Mouse (Mus musculus): Measurements from ENCODE around the gene Sp4.

The Sp4 gene

DNA sequence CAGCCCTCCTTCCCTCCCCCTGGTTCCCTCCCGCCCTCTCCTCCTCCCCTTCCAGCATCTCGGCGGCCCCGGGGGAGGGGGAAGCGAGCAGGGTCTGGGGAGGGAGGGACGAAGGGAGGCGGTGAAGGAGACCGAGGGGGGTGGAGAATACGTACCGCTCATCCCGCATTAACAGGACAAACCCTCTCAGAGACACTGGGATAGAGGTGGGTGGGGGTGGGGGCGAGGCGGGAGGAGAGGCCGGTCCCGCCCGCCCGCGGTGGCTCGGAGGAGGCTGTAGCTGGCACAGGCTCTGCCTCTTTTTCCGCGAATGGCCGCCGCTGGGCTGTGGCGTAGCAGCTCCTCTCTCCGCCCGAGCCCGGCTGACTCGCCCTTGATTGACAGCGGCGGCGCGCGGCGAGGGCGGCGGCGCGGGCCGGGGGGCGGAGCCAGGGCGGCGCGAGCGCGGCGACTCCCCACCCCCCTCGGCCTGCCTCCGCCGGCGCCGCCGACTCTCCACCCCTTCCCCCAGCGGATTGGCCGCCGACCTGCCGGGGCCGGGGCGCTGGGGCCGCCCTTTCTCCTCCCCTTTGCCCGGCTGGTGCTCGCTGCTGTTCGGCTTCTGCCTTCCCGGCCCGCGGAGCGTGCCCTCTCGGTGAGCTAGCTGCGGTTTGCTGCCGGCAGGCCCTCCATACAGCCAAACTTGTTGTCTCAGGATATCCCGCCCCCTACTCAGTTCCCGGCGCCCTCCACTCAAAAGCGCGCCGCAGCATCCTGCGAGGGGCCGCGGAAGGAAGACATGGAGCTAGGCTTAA is at the start of gene Sp4:
Gene Sp4, minus strand, starts transcription at position 369 of the 794 bp plus-strand sequence.
- DNase-seq (ENCODE audit: low spot score in 2 of 2), result peak; percentile 89 to 93

DNA sequence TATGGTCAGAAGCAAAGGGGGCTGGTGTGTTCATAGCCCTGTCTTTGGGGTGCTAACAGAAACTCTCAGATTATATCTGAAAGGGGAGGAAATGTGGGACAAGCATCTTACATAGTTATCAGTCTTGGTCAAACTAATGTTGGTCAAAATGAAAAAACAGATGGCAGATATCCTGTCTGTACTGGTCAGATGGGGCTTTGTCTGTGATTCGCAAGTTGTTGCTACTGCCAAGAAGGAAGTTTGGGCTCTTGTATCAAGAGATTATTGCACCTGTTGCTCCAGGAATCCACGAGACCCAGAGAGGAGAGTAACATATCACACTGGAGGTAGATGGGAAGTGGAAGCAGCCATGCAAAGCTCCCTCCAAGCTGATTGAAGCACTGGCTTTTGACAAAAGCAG is 37.9 kb upstream of the Sp4 start:
- no peak for DNase-seq (ENCODE audit: low spot score in 2 of 2)

DNA sequence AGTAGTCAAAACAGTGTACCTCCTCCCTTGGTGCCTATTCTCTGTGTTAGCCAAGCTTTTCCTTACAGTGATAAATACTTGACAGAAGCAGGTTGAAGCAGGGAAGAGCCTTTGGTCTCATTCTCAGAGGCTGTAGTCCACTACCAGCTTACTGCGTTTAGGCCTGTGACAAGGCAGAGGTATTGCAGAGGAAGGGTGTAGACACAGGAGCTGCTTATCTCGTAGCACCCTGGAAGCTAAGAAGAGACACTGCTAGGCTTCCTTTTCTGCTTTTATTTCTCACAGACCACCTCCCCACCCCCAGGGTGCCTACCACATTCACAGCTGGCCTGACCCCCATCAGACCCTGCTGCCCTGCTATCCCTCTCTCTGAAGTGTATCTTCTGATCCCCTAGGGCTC is 37.0 kb upstream of the Sp4 start:
- DNase-seq (ENCODE audit: low spot score in 2 of 2), result no peak

DNA sequence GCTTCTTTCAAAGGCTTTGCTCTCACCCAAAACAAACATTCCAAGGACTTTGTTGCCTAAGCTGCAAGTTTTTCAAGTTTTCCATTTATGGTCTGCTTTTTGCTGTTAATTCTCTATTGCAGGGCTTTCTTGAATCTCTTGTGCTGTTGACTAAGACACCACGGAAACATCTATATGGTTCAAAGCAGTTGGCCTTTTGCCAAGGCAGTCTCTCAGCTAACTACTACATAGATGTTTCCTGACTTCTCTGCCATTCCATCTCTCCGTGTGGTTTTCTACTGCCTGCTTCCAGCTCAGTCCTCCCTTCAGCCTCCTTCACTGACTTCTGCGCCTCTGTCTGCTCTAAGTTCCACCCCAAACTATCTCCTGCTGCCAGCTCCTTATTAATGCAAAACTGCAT is 36.1 kb upstream of the Sp4 start:
- DNase-seq (ENCODE audit: low spot score in 2 of 2), result no peak

DNA sequence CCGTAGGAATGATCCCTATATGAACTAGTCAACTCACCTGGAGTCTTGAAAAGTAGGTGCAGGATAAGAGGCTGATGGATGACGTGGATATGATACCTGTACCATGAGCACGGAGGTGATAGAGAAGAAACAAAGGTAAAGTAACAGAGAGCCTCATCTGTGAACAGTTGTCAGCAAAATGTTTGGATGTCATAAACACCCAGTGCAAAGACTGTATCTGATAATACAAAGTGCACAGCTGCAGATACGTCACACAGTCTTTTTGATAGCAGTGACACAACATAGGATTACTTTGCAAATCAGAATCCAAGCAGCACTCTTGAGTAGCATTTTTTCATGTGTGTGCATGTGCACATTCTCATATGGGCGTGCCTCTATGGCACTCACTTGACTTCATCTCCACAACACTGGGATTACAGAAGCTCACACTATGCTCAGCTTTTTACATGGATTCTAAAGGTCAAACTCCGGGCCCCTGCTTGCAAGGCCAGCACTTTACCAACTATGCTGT is 27.6 kb upstream of the Sp4 start:
- no peak for DNase-seq (ENCODE audit: low spot score in 2 of 2)

DNA sequence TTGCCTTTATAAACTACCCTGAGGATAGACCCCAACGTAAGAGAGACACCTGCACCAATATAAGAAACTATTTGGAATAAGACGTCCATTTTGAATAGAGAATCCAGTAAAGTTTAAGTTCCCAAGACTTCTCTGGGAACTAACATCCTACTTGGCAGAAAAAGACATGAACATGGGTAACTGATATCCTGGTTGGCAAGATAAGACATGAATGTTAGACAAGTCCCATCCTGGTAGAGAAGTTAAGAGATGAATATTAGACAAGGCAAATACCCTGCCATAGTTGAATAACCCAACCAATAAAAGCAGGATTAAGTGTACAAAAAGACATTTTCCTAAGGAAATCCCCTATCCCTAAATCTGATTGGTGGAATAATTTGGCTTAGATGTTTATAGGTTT is 26.3 kb upstream of the Sp4 start:
- no peak for DNase-seq (ENCODE audit: low spot score in 2 of 2)

DNA sequence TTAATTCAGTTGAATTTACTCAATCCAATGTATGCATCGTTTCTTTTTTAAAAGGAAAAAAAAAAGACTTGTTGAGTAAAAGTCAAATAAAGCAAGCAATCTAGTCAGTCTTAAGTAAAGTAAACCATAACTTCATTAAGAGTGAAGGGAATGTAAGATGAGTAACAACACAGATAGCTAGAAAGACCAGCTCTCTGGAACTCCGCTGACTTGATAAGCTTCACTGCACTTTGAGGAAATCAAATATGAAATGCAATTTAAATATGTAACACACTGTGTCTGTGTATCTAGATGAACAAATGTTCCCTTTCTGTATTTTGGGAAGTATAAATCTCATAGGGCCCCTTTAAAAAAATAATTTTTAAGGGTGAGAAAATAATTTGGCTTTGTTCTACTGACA is 24.9 kb upstream of the Sp4 start:
- DNase-seq (ENCODE audit: low spot score in 2 of 2), result no peak

DNA sequence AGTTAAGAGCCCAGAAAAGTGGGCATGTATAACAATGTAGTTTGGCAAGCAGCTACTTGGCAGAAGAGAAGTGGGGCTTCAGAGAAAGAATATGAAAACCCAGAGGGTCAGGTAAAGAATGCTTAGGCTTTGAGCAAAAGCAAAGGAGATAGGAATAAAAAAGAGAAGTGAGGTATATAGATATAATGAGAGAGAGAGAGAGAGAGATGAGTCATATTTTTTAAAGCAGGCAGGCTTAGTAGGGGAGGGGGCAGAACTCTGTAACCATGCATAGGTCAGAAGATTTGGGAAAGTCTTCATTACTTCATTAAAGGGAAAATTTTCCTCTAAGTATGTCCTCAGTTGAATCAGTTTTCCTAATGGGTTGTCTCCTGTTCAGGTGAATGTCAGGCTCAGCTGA is 18.8 kb upstream of the Sp4 start:
- no peak for DNase-seq (ENCODE audit: low spot score in 2 of 2)

DNA sequence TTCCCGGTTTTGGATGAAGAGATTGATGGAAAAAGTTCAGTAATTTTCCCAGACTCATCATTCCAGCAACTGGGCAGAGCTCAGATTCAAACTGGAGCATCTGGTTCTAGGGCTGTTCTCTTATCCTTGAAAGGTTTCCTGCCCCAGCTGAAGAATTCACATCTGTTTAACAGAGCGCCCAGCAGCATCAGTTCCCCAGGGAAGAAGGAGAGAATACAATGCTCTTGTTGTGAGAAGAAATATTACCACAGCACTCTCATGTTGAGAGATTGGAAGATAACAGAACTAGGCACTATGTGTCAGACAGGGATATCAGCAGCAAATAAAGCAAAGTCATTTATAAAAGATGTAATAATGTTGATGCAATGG is 13.2 kb upstream of the Sp4 start:
- DNase-seq (ENCODE audit: low spot score in 2 of 2), result no peak

DNA sequence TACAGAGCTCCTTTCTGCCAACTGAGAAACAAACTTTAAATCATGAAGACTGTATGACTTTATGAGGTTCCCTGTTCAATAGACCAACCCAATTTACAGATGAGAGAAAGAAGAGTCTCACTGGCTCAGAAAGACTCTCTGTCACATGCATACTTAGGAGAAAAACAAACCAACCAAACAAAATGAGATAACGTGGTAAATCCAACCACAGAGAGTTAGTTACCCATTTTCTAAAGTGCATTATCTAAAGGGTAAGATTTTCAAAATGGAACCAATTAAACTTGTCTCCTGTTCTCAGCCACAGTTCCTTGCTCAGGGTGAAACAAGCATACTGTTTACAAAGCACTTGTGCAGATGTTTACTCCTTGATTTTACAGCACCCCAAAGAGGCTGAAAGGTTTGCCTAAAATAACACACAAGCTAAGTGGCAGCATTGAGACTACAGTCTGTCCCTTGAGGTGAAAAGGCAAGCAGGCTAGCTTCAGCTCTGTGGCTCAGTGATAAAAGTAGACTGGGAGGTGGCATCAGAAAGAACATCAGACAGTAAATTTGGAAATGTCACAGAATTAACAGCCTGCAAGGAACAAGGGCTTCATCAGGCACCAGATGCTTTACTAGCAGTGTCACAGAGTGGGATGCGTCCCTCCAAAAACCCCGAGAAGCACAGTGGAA is 12.7 kb upstream of the Sp4 start:
- DNase-seq (ENCODE audit: low spot score in 2 of 2), result no peak

DNA sequence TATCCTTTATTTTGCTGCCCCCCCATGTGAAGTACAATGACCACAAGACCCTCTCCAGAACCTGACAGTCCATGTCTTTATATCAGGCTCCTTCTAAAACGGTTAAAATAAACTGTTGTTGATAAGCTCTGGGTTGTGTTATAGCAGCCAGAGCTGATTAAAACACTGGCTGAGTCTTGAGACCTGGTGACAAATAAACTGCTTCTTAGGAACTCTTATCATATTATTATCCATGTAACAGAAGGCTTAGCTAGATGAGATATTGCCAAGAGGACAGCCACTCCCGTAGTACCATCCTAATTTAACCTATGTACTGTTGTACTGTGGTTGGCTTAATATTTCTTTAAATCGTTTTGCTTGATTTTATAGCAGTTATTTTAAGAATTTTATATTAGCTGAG is 2.3 kb upstream of the Sp4 start:
- no peak for DNase-seq (ENCODE audit: low spot score in 2 of 2)

DNA sequence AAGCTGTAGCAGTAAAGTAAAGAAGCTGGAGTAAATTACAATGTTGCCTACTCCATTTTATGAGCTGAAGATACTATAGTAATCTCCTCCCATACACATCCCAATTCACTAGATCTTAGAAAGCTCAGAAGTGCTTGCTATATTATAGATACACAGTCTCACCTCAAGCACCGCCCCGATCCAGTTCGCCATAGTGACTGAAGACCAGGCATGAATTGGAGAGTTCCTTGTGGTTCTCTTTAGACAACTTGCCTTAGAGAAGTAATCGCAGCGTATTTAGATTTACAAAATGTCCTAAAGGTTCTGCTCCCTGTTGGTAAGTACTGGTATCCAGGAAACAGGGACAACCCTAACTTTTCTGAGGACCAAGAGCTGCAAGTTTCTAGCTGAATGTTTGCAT is 1.8 kb upstream of the Sp4 start:
- no peak for DNase-seq (ENCODE audit: low spot score in 2 of 2)

DNA sequence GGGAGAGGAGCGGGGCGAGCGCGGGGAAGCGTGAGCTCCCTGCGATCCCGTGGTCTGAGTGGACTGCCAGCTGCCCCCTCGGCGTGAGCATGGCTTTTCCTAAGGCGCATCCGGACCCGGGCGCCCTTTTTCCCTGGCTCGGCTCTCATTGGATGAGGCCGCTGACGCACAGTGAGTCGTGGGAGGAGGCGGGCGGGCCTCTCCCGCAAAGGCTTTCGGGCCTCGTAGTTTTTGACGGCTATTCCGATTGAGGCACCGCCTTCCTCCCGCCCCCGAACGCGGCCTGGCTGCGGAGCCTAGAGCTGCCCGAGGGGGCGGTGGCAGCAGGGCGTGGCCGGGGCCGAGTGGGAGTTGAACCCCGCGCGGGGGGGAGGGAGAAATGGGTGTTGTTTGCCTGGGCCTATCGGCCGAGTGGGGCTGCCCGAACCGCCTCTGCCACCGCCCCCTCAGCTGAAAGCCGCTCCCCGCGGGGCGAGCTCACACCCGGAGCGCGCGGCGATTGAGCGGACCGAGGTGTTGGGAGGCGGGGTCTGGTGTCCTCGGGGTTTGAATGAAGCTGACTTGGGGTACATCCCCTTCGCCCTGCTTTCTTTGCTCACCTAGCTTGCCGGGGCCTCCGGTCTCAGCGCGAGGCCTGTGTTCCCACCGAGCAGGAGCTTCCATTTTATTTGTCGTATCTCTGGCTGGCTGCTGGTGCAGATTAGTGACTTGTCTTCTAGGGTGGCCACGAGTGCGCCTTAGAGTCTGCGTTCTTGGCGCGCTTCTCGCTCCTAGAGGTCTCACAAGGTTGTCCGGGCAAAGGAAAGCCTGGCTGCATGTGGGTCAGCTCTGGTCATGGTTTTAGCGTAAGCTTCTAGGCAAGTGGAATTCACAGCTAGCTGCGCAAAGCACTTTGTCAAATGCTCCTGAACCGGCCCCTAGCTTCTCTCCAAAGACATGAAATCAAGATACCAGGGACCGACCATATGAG is 911 bp upstream of the Sp4 start:
- peak; percentile 100 for DNase-seq (ENCODE audit: low spot score in 2 of 2)

DNA sequence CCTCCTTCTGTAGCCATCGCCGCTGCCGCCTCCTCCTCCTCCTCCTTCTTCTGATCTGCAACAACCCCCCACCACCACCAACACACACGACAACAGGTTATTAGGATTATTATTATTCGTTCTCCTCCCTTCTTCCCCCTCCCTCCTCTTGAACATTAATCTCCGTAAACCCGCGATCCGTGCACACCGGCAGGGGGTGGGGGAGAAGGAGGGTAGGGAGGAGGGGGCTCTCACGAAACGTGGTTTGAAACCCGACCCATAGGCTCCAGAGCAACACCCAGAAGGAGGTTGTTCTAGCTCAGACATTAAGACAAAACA is 527 bp downstream of the Sp4 start:
- DNase-seq (ENCODE audit: low spot score in 2 of 2), result no peak

DNA sequence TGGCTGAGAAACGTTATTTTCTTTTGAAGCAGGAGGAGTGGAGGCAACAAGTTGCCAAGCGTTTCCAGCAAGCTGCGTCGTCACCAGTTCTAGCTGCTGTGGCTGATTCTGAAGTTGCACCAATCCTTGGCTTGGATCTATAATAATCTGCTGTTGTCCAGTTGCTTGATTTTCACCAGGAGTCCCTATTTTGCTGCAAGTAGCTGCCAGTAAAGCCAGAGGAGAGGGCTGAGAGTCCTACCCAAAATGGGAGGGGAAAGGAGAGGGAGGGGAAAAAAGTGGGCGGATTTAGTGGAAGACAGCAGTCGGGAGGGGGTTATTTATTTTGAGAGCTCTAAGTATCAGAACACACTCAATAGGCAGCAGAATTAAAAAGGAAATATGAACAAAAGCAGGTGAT is 1.3 kb downstream of the Sp4 start:
- no peak for DNase-seq (ENCODE audit: low spot score in 2 of 2)

DNA sequence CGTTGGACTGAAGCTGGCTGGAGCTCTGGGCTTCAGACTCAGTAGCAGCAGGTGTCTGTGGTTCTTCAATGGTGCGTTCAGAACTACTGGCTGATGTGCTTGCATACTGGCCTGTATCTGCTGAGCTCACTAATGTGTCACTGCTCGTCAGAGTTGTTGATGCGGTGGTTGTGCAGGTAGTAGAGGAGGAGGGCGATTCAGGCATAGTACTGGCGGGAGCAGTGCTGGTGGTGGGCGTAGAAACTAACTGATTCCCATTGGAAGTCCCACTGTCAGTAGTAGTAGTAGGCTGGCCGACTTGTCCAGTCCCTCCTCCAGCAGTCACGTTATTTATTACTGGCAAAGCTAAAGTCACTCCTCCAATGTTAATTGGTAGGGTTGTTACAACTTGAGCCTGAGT is 2.1 kb downstream of the Sp4 start:
- no peak for DNase-seq (ENCODE audit: low spot score in 2 of 2)

DNA sequence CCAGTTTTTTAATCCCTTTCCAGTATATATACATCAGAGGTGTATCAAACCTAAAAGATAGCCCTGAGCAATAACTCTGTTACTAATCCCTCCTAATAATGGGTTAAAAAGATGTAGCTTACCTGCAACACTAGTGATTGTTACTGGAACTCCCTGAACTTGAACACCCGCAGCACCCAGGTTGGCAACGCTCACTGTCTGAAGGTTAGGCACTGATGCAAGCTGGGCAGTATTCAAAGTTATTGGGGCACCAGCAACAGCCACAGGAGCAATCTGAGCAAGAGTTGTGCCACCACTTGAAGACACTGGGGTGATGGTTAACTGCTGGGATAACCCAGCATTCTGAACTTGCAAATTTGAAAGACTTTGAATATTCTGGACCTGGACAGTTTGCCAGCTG is 2.7 kb downstream of the Sp4 start:
- DNase-seq (ENCODE audit: low spot score in 2 of 2), result no peak

DNA sequence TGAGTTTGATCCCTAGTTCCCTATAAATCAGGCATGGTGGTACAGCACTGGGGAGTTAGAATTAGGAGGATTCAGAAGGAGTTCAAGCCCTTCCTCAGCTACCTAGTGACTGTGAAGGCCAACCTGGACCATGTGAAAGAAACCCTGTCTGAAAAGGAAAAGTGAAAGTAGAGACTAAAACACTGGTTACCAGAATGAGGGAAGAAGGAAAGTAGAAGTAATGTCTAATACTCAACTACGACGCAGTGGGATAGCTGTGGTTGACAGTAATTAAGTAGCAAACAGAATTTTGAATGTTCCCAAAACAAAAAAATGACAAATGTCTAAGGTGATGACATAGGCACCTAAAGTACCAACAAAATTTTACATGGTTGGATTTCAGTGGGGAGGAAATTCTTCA is 5.0 kb downstream of the Sp4 start:
- no peak for DNase-seq (ENCODE audit: low spot score in 2 of 2)

DNA sequence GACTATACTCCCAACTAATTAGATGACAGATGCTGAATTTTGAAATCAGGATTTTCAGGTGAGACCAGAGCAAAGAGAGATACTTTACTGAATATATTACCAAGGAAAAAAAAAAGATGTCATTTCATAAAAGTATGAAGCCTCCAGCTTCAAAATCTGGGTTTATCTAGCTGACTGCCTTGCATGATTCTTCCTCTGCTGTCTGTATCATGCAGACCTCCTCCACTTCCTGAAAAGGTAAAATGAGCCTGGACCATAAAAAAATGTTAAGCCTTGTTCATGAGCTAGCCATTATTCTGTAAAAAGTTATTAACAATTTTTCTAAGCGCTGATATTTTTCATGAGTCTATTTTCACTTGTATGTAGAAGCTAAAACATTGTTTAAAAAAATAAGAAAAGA is 5.4 kb downstream of the Sp4 start:
- DNase-seq (ENCODE audit: low spot score in 2 of 2), result no peak

DNA sequence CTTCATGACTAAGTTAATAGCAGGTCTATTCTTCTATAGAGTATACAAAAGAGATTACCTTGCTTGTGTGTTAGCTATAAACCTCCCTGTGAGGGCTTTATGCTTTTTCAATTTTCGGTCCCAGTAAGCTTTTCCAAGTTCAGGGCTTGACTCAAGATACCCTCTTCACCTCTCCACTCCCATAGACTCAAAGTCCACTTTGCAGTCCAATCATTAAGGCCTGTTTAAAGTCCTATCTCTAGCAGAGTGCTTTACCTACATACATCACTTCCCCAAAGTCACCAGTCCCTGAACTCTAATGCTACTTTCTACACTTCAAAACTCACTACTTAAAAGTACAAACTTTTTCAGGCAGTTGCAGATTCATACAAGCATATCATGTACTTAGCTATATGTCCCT is 12.3 kb downstream of the Sp4 start:
- no peak for DNase-seq (ENCODE audit: low spot score in 2 of 2)

DNA sequence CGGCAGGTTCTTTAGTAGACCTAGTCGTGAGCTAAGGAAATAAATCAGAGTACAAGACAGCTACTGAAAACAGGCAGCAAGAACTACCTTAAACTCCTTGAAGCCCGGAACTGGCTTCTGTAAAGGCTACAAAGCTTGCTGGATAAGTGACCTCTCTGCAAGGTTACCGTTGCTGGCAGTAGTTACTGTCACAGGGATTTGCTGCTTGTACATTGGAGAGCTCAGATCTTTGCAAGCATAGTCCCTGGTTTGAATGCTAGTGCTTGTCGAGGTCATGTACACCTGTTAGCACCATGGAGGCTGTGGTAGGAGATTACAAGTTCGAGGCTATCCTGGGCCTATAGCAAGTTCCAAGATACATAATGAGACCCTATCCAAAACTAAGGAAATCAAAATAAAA is 16.1 kb downstream of the Sp4 start:
- no peak for DNase-seq (ENCODE audit: low spot score in 2 of 2)

DNA sequence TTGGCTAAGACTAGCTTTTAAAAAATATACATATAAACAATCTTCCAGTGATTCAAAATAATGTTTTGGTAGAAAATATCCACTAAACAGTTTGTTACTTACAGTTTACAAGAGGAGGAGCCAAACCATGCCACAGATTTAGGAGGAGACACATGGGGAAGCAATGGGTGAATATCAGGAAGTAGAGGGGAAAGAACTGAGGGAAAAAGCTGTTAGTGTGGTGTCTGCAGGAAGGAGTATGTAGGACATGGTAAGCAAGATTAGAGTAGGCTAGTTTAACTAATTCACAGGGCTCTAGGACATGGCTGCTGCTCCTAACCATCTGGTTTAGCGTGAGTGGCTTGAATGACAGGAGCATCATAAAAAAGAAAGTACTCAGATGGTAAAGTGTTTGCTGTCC is 19.3 kb downstream of the Sp4 start:
- DNase-seq (ENCODE audit: low spot score in 2 of 2), result no peak

DNA sequence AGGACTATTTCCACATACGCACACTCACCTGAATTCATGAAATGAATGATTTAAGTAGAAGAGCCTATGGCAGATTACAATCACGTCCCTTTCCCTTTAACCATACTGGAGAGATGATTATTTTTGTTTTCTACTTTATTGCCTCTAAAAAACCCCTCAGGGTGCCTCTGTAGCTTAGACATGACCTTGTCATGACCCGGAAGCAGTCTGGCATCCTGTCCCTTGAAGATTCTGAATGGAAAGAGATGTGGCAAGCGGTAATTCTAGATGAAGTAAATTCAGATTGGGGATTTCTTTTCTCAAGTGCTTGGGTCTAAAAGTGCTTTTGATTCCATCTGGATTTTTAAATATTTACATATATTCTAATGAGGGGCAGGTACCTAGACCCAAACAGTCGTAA is 24.9 kb downstream of the Sp4 start:
- no peak for DNase-seq (ENCODE audit: low spot score in 2 of 2)
